Mouse (Mus musculus): ENCODE results near the gene Litaf. TPM values are rescaled to one million over a fixed set of nuclear protein-coding genes. Genes with fewer than 3 reads are reported as not detected.
A peak's percentile ranks its signal among the peaks of the same experiment; 100 is the strongest.

Litaf gene
- polyA plus RNA-seq, 1 experiment from 2014 or later, result 94.2 TPM

GRCm38 (mm10) chr16:11010270-11010669, 55.7 kb downstream of the Litaf start:
- H3K27me3 ChIP-seq (ENCODE audit: control insufficient read depth, insufficient read depth, low read length), result no peaks in the 10 kb centered on the region
- H3K9ac ChIP-seq (ENCODE audit: low read length), result no peak overlapping the region
- ATAC-seq (ENCODE audit: insufficient read depth, low FRiP score), result no peak
- H3K9me3 ChIP-seq (replicated peaks; ENCODE audit: control insufficient read depth, low read length), result no peaks in the 10 kb centered on the region
- no peak overlapping the region for H3K4me3 ChIP-seq (replicated peaks; ENCODE audit: low read length)
- no peak overlapping the region for H3K4me2 ChIP-seq (ENCODE audit: low read depth, low read length)
- WGBS, result 86% methylated on average over 4 of the region's 4 CpGs
- no peaks in the 10 kb centered on the region for H3K36me3 ChIP-seq (ENCODE audit: control insufficient read depth, insufficient read depth, low read length)
- no peak overlapping the region for H3K27ac ChIP-seq (ENCODE audit: low read length)
- H3K4me1 ChIP-seq (ENCODE audit: control insufficient read depth, insufficient read depth, low read length), result peaks cover 40% of the 10 kb centered on the region

GRCm38 (mm10) chr16:11008162-11008991, 57.6 kb downstream of the Litaf start:
- H3K36me3 ChIP-seq (ENCODE audit: control insufficient read depth, insufficient read depth, low read length), result no peaks in the 10 kb centered on the region
- H3K4me1 ChIP-seq (ENCODE audit: control insufficient read depth, insufficient read depth, low read length), result peaks cover 40% of the 10 kb centered on the region
- H3K27ac ChIP-seq (ENCODE audit: low read length), result peak overlapping the region; percentile 99
- WGBS, result 21% methylated on average over 15 of the region's 15 CpGs
- ATAC-seq (ENCODE audit: insufficient read depth, low FRiP score), result peak; percentile 93
- peak overlapping the region; percentile 31 for H3K4me3 ChIP-seq (replicated peaks; ENCODE audit: low read length)
- H3K9ac ChIP-seq (ENCODE audit: low read length), result peak overlapping the region; percentile 66
- H3K9me3 ChIP-seq (replicated peaks; ENCODE audit: control insufficient read depth, low read length), result no peaks in the 10 kb centered on the region
- peak overlapping the region; percentile 55 for H3K4me2 ChIP-seq (ENCODE audit: low read depth, low read length)
- H3K27me3 ChIP-seq (ENCODE audit: control insufficient read depth, insufficient read depth, low read length), result no peaks in the 10 kb centered on the region

- 58% methylated on average over 6 of the region's 6 CpGs for WGBS
- Histone ChIP-seq H3K9ac (ENCODE audit: low read length) (0 out of 2 replicates have a peak overlapping the region, but pooled peaks have one; percentile 39), H3K9me3 (replicated peaks; ENCODE audit: control insufficient read depth, low read length) (no peaks in the 10 kb centered on the region)
These were observed 59.9 kb downstream of the Litaf start for GRCm38 (mm10) chr16:11006100-11006499.

GRCm38 (mm10) chr16:11001703-11002659, 64.0 kb downstream of the Litaf start:
- Histone ChIP-seq H3K4me3 (replicated peaks; ENCODE audit: low read length) (no peak overlapping the region), H3K4me1 (ENCODE audit: control insufficient read depth, insufficient read depth, low read length) (peaks cover 4% of the 10 kb centered on the region; the same call in 1 of the 2 replicates), H3K36me3 (ENCODE audit: control insufficient read depth, insufficient read depth, low read length) (no peaks in the 10 kb centered on the region), H3K9me3 (replicated peaks; ENCODE audit: control insufficient read depth, low read length) (no peaks in the 10 kb centered on the region), H3K9ac (ENCODE audit: low read length) (no peak overlapping the region), H3K4me2 (ENCODE audit: low read depth, low read length) (no peak overlapping the region), H3K27me3 (ENCODE audit: control insufficient read depth, insufficient read depth, low read length) (no peaks in the 10 kb centered on the region), H3K27ac (ENCODE audit: low read length) (no peak overlapping the region)
- WGBS, result 75% methylated on average over 7 of the region's 7 CpGs
- peak; percentile 48; the same call in 1 of the 2 replicates for ATAC-seq (ENCODE audit: insufficient read depth, low FRiP score)

More at GRCm38 (mm10) chr16:11006100-11006499, 59.9 kb downstream of the Litaf start:
- Histone ChIP-seq H3K27me3 (ENCODE audit: control insufficient read depth, insufficient read depth, low read length) (no peaks in the 10 kb centered on the region), H3K4me1 (ENCODE audit: control insufficient read depth, insufficient read depth, low read length) (peaks cover 33% of the 10 kb centered on the region), H3K4me2 (ENCODE audit: low read depth, low read length) (no peak overlapping the region), H3K36me3 (ENCODE audit: control insufficient read depth, insufficient read depth, low read length) (no peaks in the 10 kb centered on the region), H3K27ac (ENCODE audit: low read length) (peak overlapping the region; percentile 72), H3K4me3 (replicated peaks; ENCODE audit: low read length) (no peak overlapping the region)
- no peak for ATAC-seq (ENCODE audit: insufficient read depth, low FRiP score)

- WGBS, result 59% methylated on average over 3 of the region's 3 CpGs
- H3K4me3 ChIP-seq (replicated peaks; ENCODE audit: low read length), result no peak overlapping the region
- no peak for ATAC-seq (ENCODE audit: insufficient read depth, low FRiP score)
These were observed 66.1 kb downstream of the Litaf start for GRCm38 (mm10) chr16:10999809-11000208.

GRCm38 (mm10) chr16:10998224-10998623, 67.7 kb downstream of the Litaf start:
- H3K4me2 ChIP-seq (ENCODE audit: low read depth, low read length), result no peak overlapping the region
- H3K9ac ChIP-seq (ENCODE audit: low read length), result no peak overlapping the region
- H3K36me3 ChIP-seq (ENCODE audit: control insufficient read depth, insufficient read depth, low read length), result no peaks in the 10 kb centered on the region
- H3K27me3 ChIP-seq (ENCODE audit: control insufficient read depth, insufficient read depth, low read length), result no peaks in the 10 kb centered on the region
- no peak for ATAC-seq (ENCODE audit: insufficient read depth, low FRiP score)
- H3K27ac ChIP-seq (ENCODE audit: low read length), result no peak overlapping the region
- WGBS, result 77% methylated on average over 9 of the region's 9 CpGs
- no peaks in the 10 kb centered on the region; the same call in 1 of the 2 replicates for H3K4me1 ChIP-seq (ENCODE audit: control insufficient read depth, insufficient read depth, low read length)
- no peaks in the 10 kb centered on the region for H3K9me3 ChIP-seq (replicated peaks; ENCODE audit: control insufficient read depth, low read length)
- H3K4me3 ChIP-seq (replicated peaks; ENCODE audit: low read length), result no peak overlapping the region

More at GRCm38 (mm10) chr16:10999809-11000208, 66.1 kb downstream of the Litaf start:
- no peak overlapping the region for H3K4me2 ChIP-seq (ENCODE audit: low read depth, low read length)
- no peak overlapping the region for H3K9ac ChIP-seq (ENCODE audit: low read length)
- no peak overlapping the region for H3K27ac ChIP-seq (ENCODE audit: low read length)
- no peaks in the 10 kb centered on the region for H3K4me1 ChIP-seq (ENCODE audit: control insufficient read depth, insufficient read depth, low read length)
- no peaks in the 10 kb centered on the region for H3K9me3 ChIP-seq (replicated peaks; ENCODE audit: control insufficient read depth, low read length)
- H3K27me3 ChIP-seq (ENCODE audit: control insufficient read depth, insufficient read depth, low read length), result no peaks in the 10 kb centered on the region
- no peaks in the 10 kb centered on the region for H3K36me3 ChIP-seq (ENCODE audit: control insufficient read depth, insufficient read depth, low read length)

GRCm38 (mm10) chr16:10996576-10996975, 69.4 kb downstream of the Litaf start:
- Histone ChIP-seq H3K9ac (ENCODE audit: low read length) (no peak overlapping the region), H3K36me3 (ENCODE audit: control insufficient read depth, insufficient read depth, low read length) (no peaks in the 10 kb centered on the region), H3K4me1 (ENCODE audit: control insufficient read depth, insufficient read depth, low read length) (peaks cover 5% of the 10 kb centered on the region), H3K4me2 (ENCODE audit: low read depth, low read length) (no peak overlapping the region), H3K4me3 (replicated peaks; ENCODE audit: low read length) (no peak overlapping the region), H3K27me3 (ENCODE audit: control insufficient read depth, insufficient read depth, low read length) (no peaks in the 10 kb centered on the region), H3K9me3 (replicated peaks; ENCODE audit: control insufficient read depth, low read length) (no peaks in the 10 kb centered on the region), H3K27ac (ENCODE audit: low read length) (no peak overlapping the region)
- ATAC-seq (ENCODE audit: insufficient read depth, low FRiP score), result no peak
- 87% methylated on average over 4 of the region's 4 CpGs for WGBS

GRCm38 (mm10) chr16:10993032-10993744, 72.8 kb downstream of the Litaf start:
- ATAC-seq (ENCODE audit: insufficient read depth, low FRiP score), result peak; percentile 98
- Histone ChIP-seq H3K27me3 (ENCODE audit: control insufficient read depth, insufficient read depth, low read length) (no peaks in the 10 kb centered on the region), H3K27ac (ENCODE audit: low read length) (peak overlapping the region; percentile 88), H3K4me3 (replicated peaks; ENCODE audit: low read length) (peak overlapping the region; percentile 88), H3K9ac (ENCODE audit: low read length) (peak overlapping the region; percentile 91), H3K4me2 (ENCODE audit: low read depth, low read length) (peak overlapping the region; percentile 64), H3K9me3 (replicated peaks; ENCODE audit: control insufficient read depth, low read length) (0 out of 2 replicates have a peak, but pooled peaks cover 5% of the 10 kb centered on the region), H3K36me3 (ENCODE audit: control insufficient read depth, insufficient read depth, low read length) (no peaks in the 10 kb centered on the region), H3K4me1 (ENCODE audit: control insufficient read depth, insufficient read depth, low read length) (peaks cover 17% of the 10 kb centered on the region)
- WGBS, result 7% methylated on average over 35 of the region's 35 CpGs

Data from stomach, embryonic 16.5 days (tissue).